Mouse (Mus musculus): ENCODE measurements at regions not wholly inside any gene's neighbourhood (a gene's known extent, or its start where the extent isn't known, plus 50 kb on each side); places are given as distances from the start of the nearest gene placed in this dataset.

DNA sequence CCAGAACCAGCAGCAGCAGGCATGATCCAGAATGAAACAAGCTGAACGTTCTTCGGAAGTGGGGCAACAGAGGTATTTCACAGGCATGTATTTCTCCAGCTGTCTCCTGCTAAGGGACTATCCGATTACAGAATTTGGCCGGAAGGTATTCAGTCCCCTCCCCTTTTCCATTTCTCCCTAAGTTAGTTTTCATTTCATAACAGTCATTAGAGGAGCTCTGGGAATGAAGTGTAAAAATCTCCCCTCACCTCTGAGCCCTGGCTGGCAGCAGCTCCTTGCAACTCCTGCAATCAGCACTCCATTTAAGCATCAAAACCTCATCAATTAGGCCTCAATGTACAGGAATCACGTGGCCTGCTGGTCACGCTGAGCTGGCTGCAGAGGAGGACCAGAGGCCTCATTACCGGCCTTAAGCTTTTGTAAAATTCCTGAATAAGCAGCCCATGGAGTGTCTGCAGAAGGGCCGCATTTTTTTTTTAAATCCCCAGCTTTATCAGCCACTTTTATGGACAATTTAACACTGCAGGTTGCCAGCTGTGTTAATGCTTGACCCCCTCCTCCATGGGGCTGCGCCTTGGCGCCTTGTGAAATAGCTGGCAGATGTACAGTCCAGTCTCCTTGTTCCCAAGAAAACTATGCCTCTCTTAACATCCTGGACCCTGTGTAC lies 456.1 kb upstream of the Kirrel3 start:
- no peak for DNase-seq (ENCODE audit: low spot score)

DNA sequence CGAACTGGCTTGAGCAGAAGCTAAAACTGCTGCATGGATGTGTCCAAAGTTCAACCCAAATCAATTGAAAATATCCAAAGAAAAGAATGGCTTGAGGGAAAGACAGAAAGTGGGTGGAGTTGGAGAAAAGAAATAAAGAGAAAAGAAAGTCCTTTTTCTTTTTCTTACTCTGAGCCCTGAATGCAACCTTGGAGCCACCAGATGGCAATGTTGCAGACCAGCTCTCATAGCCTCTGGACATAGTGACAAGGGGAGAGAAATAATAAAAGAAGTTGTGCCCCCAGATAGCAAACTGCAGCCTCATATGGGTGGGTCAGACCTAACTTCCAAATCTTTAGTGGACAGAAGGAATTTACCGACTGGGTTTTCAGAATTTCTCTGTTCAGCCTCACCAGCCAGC lies 431.3 kb upstream of the Kirrel3 start:
- DNase-seq (ENCODE audit: low spot score), result peak; percentile 50
